Mouse (Mus musculus) cerebellum, adult 18-20 months (tissue): ENCODE data around the gene Fabp2.

Experiments
- DNase-seq, 2 experiments: peaks; one replicate each; pipeline ENCODE4 v3.0.0; 2021

Gene Fabp2

DNA sequence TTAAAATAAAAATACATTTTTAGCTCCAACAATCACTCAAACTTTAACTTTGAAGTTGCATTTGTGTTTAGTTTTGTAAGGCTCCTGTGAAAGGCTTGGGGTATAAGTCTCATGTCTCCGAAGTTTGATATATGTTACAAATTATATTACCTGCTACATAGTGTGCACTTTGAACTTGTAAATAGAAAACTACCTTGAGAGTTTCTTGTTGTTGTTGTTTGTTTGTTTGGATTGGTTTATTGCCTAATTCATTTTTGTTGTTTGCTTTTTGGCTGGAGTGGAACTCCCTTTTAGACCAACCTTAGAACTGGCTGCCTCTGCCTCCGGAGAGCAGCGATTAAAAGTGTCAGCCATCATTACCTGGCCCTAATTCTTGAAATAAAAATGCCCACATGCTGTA is at the start of gene Fabp2:
Gene Fabp2 (plus strand): TSS at position 301 of the 400 bp plus-strand sequence.
- no peak for DNase-seq

- no peak for DNase-seq
These were observed 46.4 kb upstream of the Fabp2 start for GRCm38 (mm10) chr3:122848410-122849034.

DNA sequence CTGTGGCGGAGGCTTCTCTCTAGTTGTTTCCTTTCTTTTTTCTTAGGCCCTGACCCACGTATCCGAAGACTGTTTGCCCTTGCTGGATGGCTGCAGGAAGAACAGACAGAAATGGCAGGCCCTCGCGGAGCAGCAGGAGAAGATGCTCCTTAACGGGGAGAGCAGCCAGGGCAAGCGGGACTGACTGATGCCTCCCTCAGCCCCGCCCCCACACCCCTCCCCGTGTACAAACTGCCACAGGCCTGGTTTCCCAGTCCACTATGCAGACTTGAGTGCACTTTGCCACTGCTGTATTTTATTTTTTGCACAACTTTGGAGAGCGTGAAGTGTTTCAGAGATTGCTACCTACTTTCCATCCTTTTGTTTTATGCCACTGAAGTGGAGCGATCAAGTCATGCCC is 39.7 kb upstream of the Fabp2 start:
- DNase-seq: no peak

DNA sequence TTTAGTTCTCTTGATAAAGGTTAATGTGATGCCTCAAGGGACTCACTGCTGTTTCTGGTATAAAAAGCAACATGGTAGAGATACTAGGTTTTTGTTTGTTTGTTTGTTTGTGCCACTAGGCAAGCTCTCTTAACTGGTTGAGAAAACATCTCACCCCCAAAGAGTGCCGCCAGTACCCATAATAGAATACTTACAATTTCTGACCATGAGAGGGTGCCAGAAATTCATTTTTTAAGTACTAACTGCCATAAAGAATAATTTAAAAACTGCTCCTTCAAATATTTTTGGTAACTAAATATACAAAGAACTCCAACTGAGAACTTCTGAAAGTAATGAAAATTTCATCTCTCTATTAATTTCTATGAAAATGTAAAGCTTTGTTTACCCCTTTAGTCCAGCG is 35.0 kb upstream of the Fabp2 start:
- DNase-seq: no peak

GRCm38 (mm10) chr3:122860573-122861498 is 34.0 kb upstream of the Fabp2 start:
- no peak for DNase-seq

DNA sequence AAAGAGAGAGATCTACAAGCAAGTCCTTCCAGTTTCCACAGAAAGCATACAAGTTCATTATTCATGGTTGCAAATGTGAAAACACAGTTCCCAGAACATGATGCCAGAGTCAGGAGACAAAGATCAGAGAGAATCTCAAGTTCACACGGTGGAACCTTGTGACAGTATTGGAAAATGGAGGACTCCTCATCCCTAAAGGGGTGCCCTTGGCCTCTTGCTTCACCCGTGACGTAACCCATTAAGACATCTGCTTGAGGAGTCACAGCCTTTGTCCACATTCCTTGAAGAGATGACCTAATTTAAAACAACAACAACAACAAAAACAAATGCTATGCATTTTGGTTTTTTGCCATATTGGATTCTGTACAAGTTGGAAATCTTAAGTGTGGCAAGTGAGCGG is 29.8 kb upstream of the Fabp2 start:
- DNase-seq: no peak

- DNase-seq: no peak
These were observed 26.6 kb upstream of the Fabp2 start for GRCm38 (mm10) chr3:122868270-122868669.

- no peak for DNase-seq
These were observed 23.3 kb upstream of the Fabp2 start for GRCm38 (mm10) chr3:122871596-122871995.

DNA sequence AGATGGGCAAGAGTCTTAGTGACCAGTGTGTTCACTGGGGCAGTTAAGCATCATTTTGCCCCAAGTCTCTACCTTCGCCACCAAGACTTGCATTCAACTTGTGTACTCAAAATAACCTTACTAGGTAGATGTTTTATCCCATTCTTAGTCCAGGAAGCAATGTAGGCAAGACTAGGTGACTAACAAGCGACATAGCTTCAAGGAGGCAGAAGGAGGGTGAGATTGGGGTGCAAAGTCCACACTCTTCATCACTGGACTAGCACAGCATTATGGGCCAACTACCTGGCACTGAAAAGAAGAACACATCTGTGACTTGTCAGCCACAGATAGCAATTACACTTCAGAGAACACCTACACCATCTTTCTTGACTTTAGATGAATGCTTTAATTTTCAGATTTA is 18.0 kb upstream of the Fabp2 start:
- no peak for DNase-seq

- DNase-seq: no peak
These were observed 17.3 kb upstream of the Fabp2 start for GRCm38 (mm10) chr3:122877543-122877942.

DNA sequence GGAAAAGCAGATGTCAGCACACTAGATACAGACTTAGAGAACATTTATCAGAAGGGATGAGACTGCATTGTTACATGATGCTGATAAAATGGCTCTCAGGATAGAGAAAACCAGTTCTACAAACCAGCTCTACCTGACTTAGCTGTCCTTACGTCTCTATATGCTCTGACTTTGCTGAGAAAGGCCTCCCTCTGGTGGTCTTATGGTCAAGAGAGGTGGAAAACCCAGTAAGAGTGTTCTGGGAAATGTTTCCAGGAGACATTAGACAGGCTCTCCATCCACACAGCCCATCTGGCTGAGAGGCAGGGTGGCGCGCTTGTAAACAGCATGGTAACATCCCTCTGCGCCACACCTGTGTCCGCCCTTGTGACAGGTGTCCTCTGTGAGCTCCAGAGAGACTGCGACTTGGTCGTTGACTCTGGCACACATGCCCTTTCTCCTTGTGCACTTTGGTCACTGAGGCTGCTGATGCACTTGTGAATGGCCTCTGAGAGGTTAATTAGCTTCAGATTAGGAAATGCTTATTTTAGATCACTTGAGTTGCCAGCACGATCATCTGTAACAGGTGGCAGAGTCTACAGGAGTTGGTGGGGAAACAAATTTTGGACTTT is 16.1 kb upstream of the Fabp2 start:
- no peak for DNase-seq

- no peak for DNase-seq
These were observed 7.2 kb upstream of the Fabp2 start for GRCm38 (mm10) chr3:122887505-122888301.

DNA sequence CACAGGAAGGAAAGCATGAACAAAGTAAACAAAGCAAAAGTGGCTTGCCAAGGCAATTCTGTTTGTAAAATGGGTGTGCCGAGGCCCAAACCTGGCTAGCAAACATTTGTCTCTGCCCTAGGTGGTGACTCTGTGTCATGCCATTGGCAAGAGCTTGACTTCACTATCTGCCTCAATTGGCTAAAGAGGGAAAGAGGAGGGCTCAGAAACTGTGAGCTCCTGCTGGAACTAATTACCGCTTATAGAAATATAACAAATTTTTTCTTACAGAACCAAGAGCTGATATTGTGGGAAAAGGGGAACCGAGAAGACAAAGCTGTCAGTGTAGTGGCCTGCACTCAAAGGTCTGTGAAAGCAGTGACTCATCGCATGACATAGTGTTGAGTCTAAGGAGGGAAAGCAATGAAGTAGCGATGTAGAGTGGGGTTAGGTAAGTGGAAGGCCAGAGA is 6.5 kb upstream of the Fabp2 start:
- DNase-seq: no peak

GRCm38 (mm10) chr3:122895189-122895731 is 388 bp downstream of the Fabp2 start:
- no peak for DNase-seq

- no peak for DNase-seq
These were observed 3.4 kb downstream of the Fabp2 start for GRCm38 (mm10) chr3:122898254-122898653.

- DNase-seq: peak; percentile 12 to 16
These were observed 9.0 kb downstream of the Fabp2 start for GRCm38 (mm10) chr3:122903746-122904433.

- no peak for DNase-seq
These were observed 13.0 kb downstream of the Fabp2 start for GRCm38 (mm10) chr3:122907841-122908240.

GRCm38 (mm10) chr3:122915493-122915892 is 20.6 kb downstream of the Fabp2 start:
- DNase-seq: no peak

- DNase-seq: no peak
These were observed 21.4 kb downstream of the Fabp2 start for GRCm38 (mm10) chr3:122916191-122916680.

- DNase-seq: no peak
These were observed 23.8 kb downstream of the Fabp2 start for GRCm38 (mm10) chr3:122918672-122919071.

GRCm38 (mm10) chr3:122919260-122919659 is 24.4 kb downstream of the Fabp2 start, which contains the start of gene Gm10959:
TSS of gene Gm10959 (minus strand) at chr3:122919360.
- no peak for DNase-seq
